Mouse (Mus musculus): ENCODE data around the gene Mrpl14. TPM values are rescaled to one million over a fixed set of nuclear protein-coding genes. Genes with fewer than 3 reads are reported as not detected.
A peak's percentile ranks its signal among the peaks of the same experiment; 100 is the strongest.

Mrpl14 gene
- total RNA-seq, 1 experiment = 48.2 TPM

DNA sequence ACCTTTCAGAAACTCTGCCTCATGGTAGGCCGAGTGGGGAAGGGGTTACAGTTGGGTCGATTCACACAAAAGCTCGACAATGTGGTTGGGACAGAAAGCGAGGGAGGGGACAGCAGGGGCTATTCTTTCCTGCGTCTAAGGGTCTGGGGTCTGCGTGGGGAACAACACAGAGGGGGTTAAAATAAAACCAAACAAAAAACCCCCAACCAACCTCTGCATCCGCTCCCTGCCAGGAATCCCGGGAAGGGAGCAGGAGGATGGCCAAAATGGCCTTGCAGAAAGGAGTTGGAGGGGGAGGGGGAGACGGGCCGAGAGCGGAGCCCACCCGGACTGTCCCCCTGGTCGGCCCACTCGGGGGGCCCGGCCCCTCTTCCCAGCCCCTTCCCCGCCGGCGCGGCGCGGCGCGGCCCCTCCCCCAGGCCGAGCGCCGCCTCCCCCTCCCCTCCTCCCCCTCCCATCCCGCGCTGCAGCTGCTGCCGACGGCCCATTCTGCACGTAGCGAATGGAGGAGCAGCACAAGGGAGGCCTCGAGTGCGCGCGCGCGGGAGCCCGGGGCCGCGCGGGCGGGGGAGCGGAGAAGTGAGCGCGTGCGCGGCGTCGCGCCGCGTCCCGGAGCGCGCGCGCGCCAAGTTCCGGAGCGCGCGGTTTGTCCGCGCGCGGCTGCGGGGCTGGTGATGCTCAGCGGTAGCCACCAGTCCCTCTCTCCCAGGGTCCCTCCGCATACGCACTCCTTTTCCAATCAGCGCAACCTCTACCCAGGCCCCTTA, 50.4 kb downstream of the Mrpl14 start:
- peak overlapping the region; percentile 88 for H3K9ac ChIP-seq (ENCODE audit: insufficient read depth, low read depth, low read length, poor library complexity, severe bottlenecking)
- in situ Hi-C loops (cut with MboI; ENCODE audit: low sequenced_read_pairs in 2 of 2, unreplicated experiment in 2 of 2) = no loop called here
- peak overlapping the region; percentile 60 to 76 for H3K4me3 ChIP-seq (ENCODE audit: insufficient read depth in 1 of 2, low read depth in 1 of 2, low read length in 2 of 2, poor library complexity in 1 of 2, severe bottlenecking in 1 of 2)
- H3K36me3 ChIP-seq (ENCODE audit: control insufficient read depth, insufficient read depth, low read length, poor library complexity, severe bottlenecking) = no peaks in the 10 kb centered on the region
- H3K4me1 ChIP-seq (ENCODE audit: control insufficient read depth in 2 of 2, insufficient read depth in 2 of 2, low read length in 2 of 2, poor library complexity in 1 of 2) = peaks cover 4 to 27% of the 10 kb centered on the region in 2 experiments; a peak in 3 of 4 replicates
- 0 out of 2 replicates have a peak, but pooled peaks have one; percentile 17 for TF ChIP-seq HCFC1 (IDR thresholded peaks at IDR 0.05; ENCODE audit: borderline replicate concordance, insufficient read depth, low read length)
- TF ChIP-seq ZNF384 (IDR thresholded peaks at IDR 0.05; ENCODE audit: low read depth, low read length) = no peak
- peak overlapping the region; percentile 75 for H3K27ac ChIP-seq (ENCODE audit: insufficient read depth, low read depth, low read length, poor library complexity, severe bottlenecking)
- H3K9me3 ChIP-seq (ENCODE audit: control insufficient read depth, insufficient read depth, low read depth, low read length) = no peaks in the 10 kb centered on the region
- DNase-seq (ENCODE audit: low read depth, low spot score) = peak; percentile 72

DNA sequence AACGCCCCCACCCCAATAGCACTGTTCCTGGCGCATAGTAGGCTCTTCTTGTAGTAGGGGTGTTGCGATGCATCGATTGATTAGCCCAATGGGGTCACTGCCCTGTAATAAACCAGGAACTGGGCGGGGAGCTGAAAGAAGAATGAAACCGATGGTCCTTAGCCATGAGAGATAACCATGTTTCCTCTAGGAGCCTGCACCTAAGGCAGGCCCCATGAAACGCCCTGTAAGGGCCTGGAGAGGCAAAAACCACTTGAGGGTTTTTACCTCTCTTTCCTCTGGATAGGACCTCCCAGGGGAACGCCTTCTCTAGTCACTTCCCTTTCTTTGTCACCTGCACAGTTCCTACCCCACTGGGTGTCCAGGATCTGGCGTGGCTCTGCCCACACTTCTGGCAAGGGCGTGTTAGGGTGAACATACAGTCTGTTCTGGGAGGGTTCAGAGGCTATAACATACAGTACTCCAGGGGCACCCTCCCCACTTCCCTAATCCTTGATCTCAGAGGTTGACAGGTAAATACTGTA, 51.0 kb downstream of the Mrpl14 start:
- Histone ChIP-seq H3K9ac (ENCODE audit: insufficient read depth, low read depth, low read length, poor library complexity, severe bottlenecking) (peak overlapping the region; percentile 76), H3K9me3 (ENCODE audit: control insufficient read depth, insufficient read depth, low read depth, low read length) (no peaks in the 10 kb centered on the region), H3K27ac (ENCODE audit: insufficient read depth, low read depth, low read length, poor library complexity, severe bottlenecking) (peak overlapping the region; percentile 14; the same call in 1 of the 2 replicates), H3K4me3 (ENCODE audit: insufficient read depth in 1 of 2, low read depth in 1 of 2, low read length in 2 of 2, poor library complexity in 1 of 2, severe bottlenecking in 1 of 2) (peak overlapping the region; percentile 60 to 76), H3K4me1 (ENCODE audit: control insufficient read depth in 2 of 2, insufficient read depth in 2 of 2, low read length in 2 of 2, poor library complexity in 1 of 2) (peaks cover 4 to 27% of the 10 kb centered on the region in 2 experiments; a peak in 3 of 4 replicates), H3K36me3 (ENCODE audit: control insufficient read depth, insufficient read depth, low read length, poor library complexity, severe bottlenecking) (no peaks in the 10 kb centered on the region)
- TF ChIP-seq CHD2 (IDR thresholded peaks at IDR 0.05; ENCODE audit: low read depth, low read length) (no peak), MAFK (IDR thresholded peaks at IDR 0.05; ENCODE audit: insufficient read depth, low read depth, low read length) (no peak), ZNF384 (IDR thresholded peaks at IDR 0.05; ENCODE audit: low read depth, low read length) (no peak), ZC3H11A (IDR thresholded peaks at IDR 0.05; ENCODE audit: borderline replicate concordance, low read depth, low read length) (no peak), HCFC1 (IDR thresholded peaks at IDR 0.05; ENCODE audit: borderline replicate concordance, insufficient read depth, low read length) (no peak)
- in situ Hi-C loops (cut with MboI; ENCODE audit: low sequenced_read_pairs in 2 of 2, unreplicated experiment in 2 of 2) = no loop called here
- DNase-seq (ENCODE audit: low read depth, low spot score) = peak; percentile 33

DNA sequence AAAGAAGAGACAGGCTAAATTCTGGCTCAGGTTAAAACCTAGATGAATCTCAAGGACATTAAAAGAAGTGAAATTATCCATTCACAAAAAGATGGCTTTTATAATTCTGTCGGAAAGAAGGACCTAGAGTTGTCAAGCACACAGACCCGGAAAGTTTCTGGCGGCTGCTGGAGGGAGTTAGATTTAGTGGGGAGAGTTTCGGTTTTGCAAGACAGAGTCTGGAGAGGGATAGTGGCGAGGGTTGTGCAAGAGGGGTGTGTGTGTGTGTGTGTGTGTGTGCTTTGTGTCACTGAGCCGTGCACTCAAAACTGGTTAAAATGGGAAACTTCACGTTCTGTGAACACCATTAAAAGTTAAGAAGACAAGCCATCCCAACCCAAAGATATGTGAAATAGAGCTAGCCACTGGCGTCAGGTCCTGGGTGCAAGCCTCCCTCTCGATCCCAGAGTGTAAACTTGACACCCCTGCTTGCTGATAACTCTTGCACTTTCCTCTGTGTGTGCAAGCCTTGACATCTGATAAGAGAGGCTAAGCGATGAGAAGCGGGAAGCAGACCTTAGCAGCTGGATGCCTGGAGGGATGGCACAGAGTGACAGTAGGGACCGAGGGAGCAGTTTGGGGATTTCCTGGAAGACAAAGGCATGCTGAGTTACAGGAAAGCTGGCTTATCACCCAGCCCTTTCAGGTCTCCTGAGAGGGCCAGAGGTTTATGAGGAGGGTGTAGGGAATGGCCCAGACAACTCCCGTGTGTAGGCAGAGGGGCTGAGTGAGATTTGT, 56.4 kb downstream of the Mrpl14 start:
- DNase-seq (ENCODE audit: low read depth, low spot score) = no peak
- no peaks in the 10 kb centered on the region for H3K9me3 ChIP-seq (ENCODE audit: control insufficient read depth, insufficient read depth, low read depth, low read length)
- H3K27ac ChIP-seq (ENCODE audit: insufficient read depth, low read depth, low read length, poor library complexity, severe bottlenecking) = no peak overlapping the region
- no peak overlapping the region for H3K4me3 ChIP-seq (ENCODE audit: insufficient read depth in 1 of 2, low read depth in 1 of 2, low read length in 2 of 2, poor library complexity in 1 of 2, severe bottlenecking in 1 of 2)
- H3K9ac ChIP-seq (ENCODE audit: insufficient read depth, low read depth, low read length, poor library complexity, severe bottlenecking) = no peak overlapping the region
- peaks cover 1 to 2% of the 10 kb centered on the region in 2 experiments; a peak in 1 of 4 replicates for H3K4me1 ChIP-seq (ENCODE audit: control insufficient read depth in 2 of 2, insufficient read depth in 2 of 2, low read length in 2 of 2, poor library complexity in 1 of 2)
- no peak for TF ChIP-seq ZC3H11A (IDR thresholded peaks at IDR 0.05; ENCODE audit: borderline replicate concordance, low read depth, low read length)
- TF ChIP-seq MAFK (IDR thresholded peaks at IDR 0.05; ENCODE audit: insufficient read depth, low read depth, low read length) = no peak
- no peak for TF ChIP-seq ZNF384 (IDR thresholded peaks at IDR 0.05; ENCODE audit: low read depth, low read length)
- no peak for TF ChIP-seq CHD2 (IDR thresholded peaks at IDR 0.05; ENCODE audit: low read depth, low read length)
- no peak for TF ChIP-seq HCFC1 (IDR thresholded peaks at IDR 0.05; ENCODE audit: borderline replicate concordance, insufficient read depth, low read length)
- in situ Hi-C loops (cut with MboI; ENCODE audit: low sequenced_read_pairs in 2 of 2, unreplicated experiment in 2 of 2) = no loop called here
- no peaks in the 10 kb centered on the region for H3K36me3 ChIP-seq (ENCODE audit: control insufficient read depth, insufficient read depth, low read length, poor library complexity, severe bottlenecking)

DNA sequence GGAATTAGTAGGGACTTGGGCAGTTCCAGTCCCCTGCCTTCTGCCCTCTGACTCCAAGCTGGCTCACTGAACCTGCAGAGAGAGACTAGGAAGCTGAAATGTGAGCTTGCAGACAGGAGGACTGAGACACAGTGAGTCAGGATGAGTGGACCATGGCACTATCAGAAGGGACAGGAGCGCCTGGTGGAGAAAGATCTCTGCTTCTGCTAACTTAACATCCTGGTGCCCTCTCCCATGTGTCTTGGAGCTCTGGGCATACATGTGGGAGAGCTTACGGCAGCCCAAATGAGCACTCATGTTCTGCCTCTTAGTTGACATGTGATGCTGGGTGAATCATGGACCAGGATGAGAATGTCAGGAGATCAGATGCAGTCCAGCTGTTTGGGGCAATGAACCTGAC, 59.5 kb downstream of the Mrpl14 start:
- no peak for DNase-seq (ENCODE audit: low read depth, low spot score)
- Histone ChIP-seq H3K36me3 (ENCODE audit: control insufficient read depth, insufficient read depth, low read length, poor library complexity, severe bottlenecking) (no peaks in the 10 kb centered on the region), H3K4me3 (ENCODE audit: insufficient read depth in 1 of 2, low read depth in 1 of 2, low read length in 2 of 2, poor library complexity in 1 of 2, severe bottlenecking in 1 of 2) (no peak overlapping the region), H3K27ac (ENCODE audit: insufficient read depth, low read depth, low read length, poor library complexity, severe bottlenecking) (no peak overlapping the region), H3K9ac (ENCODE audit: insufficient read depth, low read depth, low read length, poor library complexity, severe bottlenecking) (no peak overlapping the region), H3K9me3 (ENCODE audit: control insufficient read depth, insufficient read depth, low read depth, low read length) (no peaks in the 10 kb centered on the region), H3K4me1 (ENCODE audit: control insufficient read depth in 2 of 2, insufficient read depth in 2 of 2, low read length in 2 of 2, poor library complexity in 1 of 2) (peaks cover 0 to 5% of the 10 kb centered on the region in 2 experiments; a peak in 1 of 4 replicates)
- in situ Hi-C loops (cut with MboI; ENCODE audit: low sequenced_read_pairs in 2 of 2, unreplicated experiment in 2 of 2) = no loop called here
- TF ChIP-seq ZNF384 (IDR thresholded peaks at IDR 0.05; ENCODE audit: low read depth, low read length) (no peak), HCFC1 (IDR thresholded peaks at IDR 0.05; ENCODE audit: borderline replicate concordance, insufficient read depth, low read length) (no peak), MAFK (IDR thresholded peaks at IDR 0.05; ENCODE audit: insufficient read depth, low read depth, low read length) (no peak), CHD2 (IDR thresholded peaks at IDR 0.05; ENCODE audit: low read depth, low read length) (no peak), ZC3H11A (IDR thresholded peaks at IDR 0.05; ENCODE audit: borderline replicate concordance, low read depth, low read length) (no peak)
